In genomic region chr6:51471782-51472181, GRCm38 (mm10) we compare ENCODE assay signal across 9 mouse cellular contexts. TPM values are rescaled to one million over a fixed set of nuclear protein-coding genes. Genes with fewer than 3 reads are reported as not detected.
DNase-seq lines count a peak whose midpoint lies in the region; ATAC-seq and TF ChIP-seq lines count a peak whose summit lies in the region.
"Had no signal": no experiment of that assay in that cellular context is flagged by ENCODE, and none has a peak within 500 bp of the region (broad histone marks: within the 10 kb centered on the region; RNA-seq: fewer than 3 reads in every experiment).

No protein-coding gene starts in this region.

- peak overlapping the region; percentile 87 for H3K4me2 ChIP-seq in forebrain, embryonic 13.5 days
- peak overlapping the region; percentile 72 for H3K4me2 ChIP-seq in liver, embryonic 13.5 days

- no peaks in the 10 kb centered on the region for H3K27me3 ChIP-seq in erythroblast, embryonic 14.5 days (ENCODE audit: control insufficient read depth)
- no peaks in the 10 kb centered on the region for H3K27me3 ChIP-seq in C2C12 (ENCODE audit: control insufficient read depth, insufficient read depth, insufficient read length)
- no peaks in the 10 kb centered on the region for H3K27me3 ChIP-seq in forebrain, embryonic 13.5 days
- no peaks in the 10 kb centered on the region for H3K27me3 ChIP-seq in liver, embryonic 13.5 days

- peak overlapping the region; percentile 44; the same call in 1 of the 2 replicates for H3K27ac ChIP-seq in forebrain, embryonic 13.5 days
- no peak overlapping the region; the same call in 1 of the 2 replicates for H3K27ac ChIP-seq in liver, embryonic 13.5 days

- H3K9ac ChIP-seq in forebrain, embryonic 13.5 days = peak overlapping the region; percentile 100
- peak overlapping the region; percentile 100 for H3K9ac ChIP-seq in liver, embryonic 13.5 days

- peaks cover 72% of the 10 kb centered on the region for H3K36me3 ChIP-seq in erythroblast, embryonic 14.5 days (ENCODE audit: control insufficient read depth)
- peaks cover 69% of the 10 kb centered on the region for H3K36me3 ChIP-seq in C2C12 (ENCODE audit: control insufficient read depth, insufficient read depth)
- H3K36me3 ChIP-seq in forebrain, embryonic 13.5 days (ENCODE audit: poor library complexity, severe bottlenecking) = peaks cover 47% of the 10 kb centered on the region
- H3K36me3 ChIP-seq in liver, embryonic 13.5 days = peaks cover 51% of the 10 kb centered on the region

- peaks cover 42% of the 10 kb centered on the region for H3K4me1 ChIP-seq in erythroblast, embryonic 14.5 days (ENCODE audit: control insufficient read depth)
- H3K4me1 ChIP-seq in forebrain, embryonic 13.5 days = peaks cover 32% of the 10 kb centered on the region
- H3K4me1 ChIP-seq in liver, embryonic 13.5 days (replicated peaks) = peaks cover 48% of the 10 kb centered on the region

- TF ChIP-seq CTCF in C2C12 (IDR thresholded peaks at IDR 0.05; ENCODE audit: control insufficient read depth, insufficient read depth, insufficient read length) = no peak

- H3K9me3 ChIP-seq in erythroblast, embryonic 14.5 days (ENCODE audit: control insufficient read depth, low read length) = no peaks in the 10 kb centered on the region
- H3K9me3 ChIP-seq in forebrain, embryonic 13.5 days (replicated peaks) = no peaks in the 10 kb centered on the region
- no peaks in the 10 kb centered on the region for H3K9me3 ChIP-seq in liver, embryonic 13.5 days (replicated peaks)

- H3K79me3 ChIP-seq in C2C12 (ENCODE audit: low read depth) = peaks cover 85% of the 10 kb centered on the region

- DNase-seq in liver, embryonic 13.5 days = no peak
- DNase-seq in gastrocnemius, postnatal 4 days (ENCODE audit: low spot score in 2 of 2) = no peak
- no peak for DNase-seq in urinary bladder, postnatal 4 days (ENCODE audit: low spot score in 2 of 2)
- no peak for DNase-seq in frontal cortex, postnatal 36 days (ENCODE audit: low spot score in 2 of 2)
- DNase-seq: kidney, adult 18-20 months had no signal

- peak overlapping the region; percentile 100 for H3K4me3 ChIP-seq in erythroblast, embryonic 14.5 days (replicated peaks)
- peak overlapping the region; percentile 97 for H3K4me3 ChIP-seq in C2C12 (ENCODE audit: insufficient read depth, poor library complexity, severe bottlenecking)
- peak overlapping the region; percentile 97 for H3K4me3 ChIP-seq in forebrain, embryonic 13.5 days
- H3K4me3 ChIP-seq in liver, embryonic 13.5 days (replicated peaks) = peak overlapping the region; percentile 97

- ATAC-seq in erythroblast, adult 5-6 weeks (replicated peaks; ENCODE audit: low FRiP score, poor library complexity, severe bottlenecking) = no peak
- no peak for ATAC-seq in forebrain, embryonic 13.5 days
- ATAC-seq in liver, embryonic 13.5 days (ENCODE audit: low read depth) = no peak

- 16% methylated on average over 3 of the region's 3 CpGs for WGBS in forebrain, embryonic 13.5 days
- WGBS in liver, embryonic 13.5 days (ENCODE audit: insufficient replicate concordance) = 18% methylated on average over 3 of the region's 3 CpGs

- peak overlapping the region; percentile 47 for H3ac ChIP-seq in C2C12 (ENCODE audit: control insufficient read depth, insufficient read length, low read depth)

- peaks cover 93% of the 10 kb centered on the region for H3K79me2 ChIP-seq in C2C12 (ENCODE audit: control insufficient read depth, insufficient read depth)

TF ChIP-seq in C2C12, 6 proteins besides CTCF, POLR2A, EP300 and RAD21:
- TF ChIP-seq USF1 (IDR thresholded peaks at IDR 0.05; ENCODE audit: low read depth) (no peak), MYOG (IDR thresholded peaks at IDR 0.05; ENCODE audit: control insufficient read depth, extremely low read depth, insufficient read length) (no peak), FOSL1 (IDR thresholded peaks at IDR 0.05; ENCODE audit: insufficient read depth, low read length, poor library complexity, severe bottlenecking) (no peak), MAX (IDR thresholded peaks at IDR 0.05) (no peak), CEBPB (IDR thresholded peaks at IDR 0.05; ENCODE audit: low read depth) (no peak), MYOD1 (IDR thresholded peaks at IDR 0.05; ENCODE audit: control insufficient read depth, insufficient read length, low read depth) (no peak)

RNA-seq across cellular contexts. Expression of gene Cbx3, which starts 1.6 kb away (rescaled TPM):
- polyA plus RNA-seq in erythroblast, embryonic 14.5 days (2012) = 5.9 and 6.6 TPM in 2 replicates
- total RNA-seq in erythroblast, adult 5-6 weeks (2015; ENCODE audit: low replicate concordance) = 84.6 and 122 TPM in 2 replicates
- total RNA-seq in erythroblast, adult 5-6 weeks (2017; ENCODE audit: low replicate concordance) = 119 and 148 TPM in 2 replicates
- polyA plus RNA-seq in C2C12 (2012; fragmentation: generic; extraction: Trizol) = 71.6 TPM
- 732 and 791 TPM in 2 replicates for polyA plus RNA-seq in forebrain, embryonic 13.5 days (2015; fragmentation: Nextera tagmentation; extraction: Ambion mirVana)
- polyA plus RNA-seq in liver, embryonic 13.5 days (2015; fragmentation: Nextera tagmentation; extraction: Ambion mirVana) = 285 and 331 TPM in 2 replicates
- total RNA-seq in gastrocnemius, postnatal 4 days (2021) = 100 to 1,000 TPM; 119 to 130 TPM

RNA-seq across cellular contexts. Expression of gene Hnrnpa2b1, which starts 2.1 kb away (rescaled TPM):
- polyA plus RNA-seq in erythroblast, embryonic 14.5 days (2012) = 37.4 and 41.9 TPM in 2 replicates
- total RNA-seq in erythroblast, adult 5-6 weeks (2015; ENCODE audit: low replicate concordance) = 435 and 484 TPM in 2 replicates
- 397 and 928 TPM in 2 replicates for total RNA-seq in erythroblast, adult 5-6 weeks (2017; ENCODE audit: low replicate concordance)
- polyA plus RNA-seq in C2C12 (2012; fragmentation: generic; extraction: Trizol) = 459 TPM
- 2,330 and 2,378 TPM in 2 replicates for polyA plus RNA-seq in forebrain, embryonic 13.5 days (2015; fragmentation: Nextera tagmentation; extraction: Ambion mirVana)
- 966 and 1,238 TPM in 2 replicates for polyA plus RNA-seq in liver, embryonic 13.5 days (2015; fragmentation: Nextera tagmentation; extraction: Ambion mirVana)
- 100 to 1,000 TPM; 490 to 525 TPM for total RNA-seq in gastrocnemius, postnatal 4 days (2021)

RNA-seq across cellular contexts. Expression of gene Nfe2l3, which starts 39.3 kb away (rescaled TPM):
- polyA plus RNA-seq in erythroblast, embryonic 14.5 days (2012) = not detected in 2 replicates
- total RNA-seq in erythroblast, adult 5-6 weeks (2015; ENCODE audit: low replicate concordance) = 0.42 TPM in 1 of 2 replicates, not detected in the other
- total RNA-seq in erythroblast, adult 5-6 weeks (2017; ENCODE audit: low replicate concordance) = not detected in 2 replicates
- 0.19 TPM for polyA plus RNA-seq in C2C12 (2012; fragmentation: generic; extraction: Trizol)
- 3.7 and 3.8 TPM in 2 replicates for polyA plus RNA-seq in forebrain, embryonic 13.5 days (2015; fragmentation: Nextera tagmentation; extraction: Ambion mirVana)
- polyA plus RNA-seq in liver, embryonic 13.5 days (2015; fragmentation: Nextera tagmentation; extraction: Ambion mirVana) = 0.13 and 0.22 TPM in 2 replicates
- total RNA-seq in gastrocnemius, postnatal 4 days (2021) = under 1 TPM; 0.23 to 0.25 TPM

RNA-seq across cellular contexts. Expression of gene Snx10, which starts 51.9 kb away (rescaled TPM):
- polyA plus RNA-seq in erythroblast, embryonic 14.5 days (2012) = 0.02 TPM in 1 of 2 replicates, not detected in the other
- total RNA-seq in erythroblast, adult 5-6 weeks (2015; ENCODE audit: low replicate concordance) = 17.8 and 21.7 TPM in 2 replicates
- total RNA-seq in erythroblast, adult 5-6 weeks (2017; ENCODE audit: low replicate concordance) = 14.5 and 15.3 TPM in 2 replicates
- 1.1 TPM for polyA plus RNA-seq in C2C12 (2012; fragmentation: generic; extraction: Trizol)
- 41.2 and 43.8 TPM in 2 replicates for polyA plus RNA-seq in forebrain, embryonic 13.5 days (2015; fragmentation: Nextera tagmentation; extraction: Ambion mirVana)
- polyA plus RNA-seq in liver, embryonic 13.5 days (2015; fragmentation: Nextera tagmentation; extraction: Ambion mirVana) = 5.0 and 6.7 TPM in 2 replicates
- 1 to 10 TPM; 4.9 to 5.0 TPM for total RNA-seq in gastrocnemius, postnatal 4 days (2021)

Comparison
In these comparisons a context has a peak if more than half of its experiments do, and no peak if none do; other contexts are left out.
1. RNA of gene Hnrnpa2b1, which starts 2.1 kb away (polyA plus RNA-seq): 2,330 to 2,378 TPM in forebrain, embryonic 13.5 days, 966 to 1,238 TPM in liver, embryonic 13.5 days and 459 TPM in C2C12 (single experiment); 37.4 to 41.9 TPM in erythroblast, embryonic 14.5 days; every median in the first group is over 10 times any median in the second.
2. Peak in every context shown above with its lines, with median percentiles within 50 percentile points of each other: H3K4me3 ChIP-seq.